Mouse (Mus musculus) midbrain, embryonic 10.5 days (tissue): ENCODE results near the gene Ifnar1. TPM values are rescaled to one million over a fixed set of nuclear protein-coding genes. Genes with fewer than 3 reads are reported as not detected.

ENCODE experiments used
- DNase-seq: peaks from one replicate; pipeline ENCODE4 v3.0.0-alpha.2; 2017; ENCODE audit warnings: low spot score
- H3K27ac ChIP-seq: fragments of 300-500 bp; sonication (generic); replicated peaks from 2 replicates; pipeline ENCODE4 v1.5.1; 2016; ENCODE audit warnings: mild to moderate bottlenecking
- H3K27me3 ChIP-seq: fragments of 300-500 bp; sonication (generic); 2 replicates; pipeline ENCODE4 v1.6.1; 2016; ENCODE audit warnings: low read depth, mild to moderate bottlenecking; ENCODE audit not compliant: poor library complexity, severe bottlenecking
- H3K36me3 ChIP-seq: fragments of 300-500 bp; sonication (generic); 2 replicates; pipeline ENCODE4 v1.6.1; 2016; ENCODE audit warnings: mild to moderate bottlenecking, moderate library complexity
- H3K4me1 ChIP-seq: fragments of 300-500 bp; sonication (generic); 2 replicates; pipeline ENCODE4 v1.6.1; 2016
- H3K4me3 ChIP-seq: fragments of 300-500 bp; sonication (generic); 2 replicates; pipeline ENCODE4 v1.5.1; 2016; ENCODE audit warnings: mild to moderate bottlenecking, moderate library complexity
- H3K9me3 ChIP-seq: fragments of 300-500 bp; sonication (generic); replicated peaks from 2 replicates; pipeline ENCODE4 v1.6.1; 2016; ENCODE audit warnings: mild to moderate bottlenecking
- WGBS: fragments of 180-500 bp; shearing (Covaris S2); methylation state at CpG from one replicate; pipeline ENCODE4 v1.1.7; 2016; 5-methylcytosine and 5-hydroxymethylcytosine counted together
- polyA plus RNA-seq: library from polyadenylated mRNA; unstranded; fragments of >200 nt; fragmentation: Nextera tagmentation; extraction: Ambion mirVana; gene quantifications from 2 replicates; pipeline ENCODE4 v1.2.1, GENCODE M21; 2016

Gene Ifnar1
- polyA plus RNA-seq, 1 experiment from 2014 or later: 52.0 TPM

- H3K27ac ChIP-seq: no peak overlapping the region
- DNase-seq: no peak
- H3K36me3 ChIP-seq: no peaks in the 10 kb centered on the region
- no peaks in the 10 kb centered on the region for H3K9me3 ChIP-seq
- H3K4me3 ChIP-seq: no peak overlapping the region
- peaks cover 10% of the 10 kb centered on the region for H3K4me1 ChIP-seq
- 81% methylated on average over 3 of the region's 3 CpGs for WGBS
- 0 out of 2 replicates have a peak, but pooled peaks cover 8% of the 10 kb centered on the region for H3K27me3 ChIP-seq
Observed at GRCm38 (mm10) chr16:91537065-91537464, 52.0 kb downstream of the Ifnar1 start.

- H3K4me1 ChIP-seq: peaks cover 11% of the 10 kb centered on the region
- no peak overlapping the region for H3K4me3 ChIP-seq
- H3K27ac ChIP-seq: peak overlapping the region; percentile 19
- no peaks in the 10 kb centered on the region for H3K9me3 ChIP-seq
- H3K27me3 ChIP-seq: 0 out of 2 replicates have a peak, but pooled peaks cover 8% of the 10 kb centered on the region
- H3K36me3 ChIP-seq: no peaks in the 10 kb centered on the region
- DNase-seq: no peak
- 75% methylated on average over 6 of the region's 6 CpGs for WGBS
Observed at GRCm38 (mm10) chr16:91538051-91538450, 53.0 kb downstream of the Ifnar1 start.

GRCm38 (mm10) chr16:91538513-91538912 is 53.5 kb downstream of the Ifnar1 start:
- Histone ChIP-seq H3K9me3 (no peaks in the 10 kb centered on the region), H3K4me1 (peaks cover 11% of the 10 kb centered on the region), H3K27me3 (0 out of 2 replicates have a peak, but pooled peaks cover 8% of the 10 kb centered on the region), H3K27ac (peak overlapping the region; percentile 19; the same call in 1 of the 2 replicates), H3K36me3 (no peaks in the 10 kb centered on the region), H3K4me3 (no peak overlapping the region)
- no peak for DNase-seq
- 64% methylated on average over 9 of the region's 9 CpGs for WGBS

GRCm38 (mm10) chr16:91541573-91542081 is 56.6 kb downstream of the Ifnar1 start:
- H3K4me3 ChIP-seq: peak overlapping the region; percentile 33; the same call in 1 of the 2 replicates
- WGBS: 42% methylated on average over 10 of the region's 10 CpGs
- peaks cover 23% of the 10 kb centered on the region for H3K27me3 ChIP-seq
- H3K36me3 ChIP-seq: no peaks in the 10 kb centered on the region
- H3K9me3 ChIP-seq: no peaks in the 10 kb centered on the region
- no peak for DNase-seq
- H3K27ac ChIP-seq: no peak overlapping the region
- H3K4me1 ChIP-seq: peaks cover 15% of the 10 kb centered on the region

GRCm38 (mm10) chr16:91543619-91544018 is 58.6 kb downstream of the Ifnar1 start:
- 88% methylated on average over 1 of the region's 1 CpGs for WGBS
- H3K36me3 ChIP-seq: no peaks in the 10 kb centered on the region
- H3K4me1 ChIP-seq: peaks cover 33% of the 10 kb centered on the region

GRCm38 (mm10) chr16:91545597-91546281 is 60.7 kb downstream of the Ifnar1 start:
- Histone ChIP-seq H3K36me3 (no peaks in the 10 kb centered on the region), H3K9me3 (no peaks in the 10 kb centered on the region), H3K4me3 (no peak overlapping the region), H3K27me3 (peaks cover 34% of the 10 kb centered on the region), H3K4me1 (peaks cover 47% of the 10 kb centered on the region), H3K27ac (no peak overlapping the region)
- WGBS: 69% methylated on average over 10 of the region's 10 CpGs
- no peak for DNase-seq

More at GRCm38 (mm10) chr16:91543619-91544018, 58.6 kb downstream of the Ifnar1 start:
- no peak for DNase-seq
- Histone ChIP-seq H3K9me3 (no peaks in the 10 kb centered on the region), H3K27ac (no peak overlapping the region), H3K27me3 (peaks cover 34% of the 10 kb centered on the region), H3K4me3 (no peak overlapping the region)

GRCm38 (mm10) chr16:91546391-91546835 is 61.4 kb downstream of the Ifnar1 start:
- Histone ChIP-seq H3K27me3 (peaks cover 28% of the 10 kb centered on the region), H3K4me3 (peak overlapping the region; percentile 79), H3K36me3 (no peaks in the 10 kb centered on the region), H3K9me3 (no peaks in the 10 kb centered on the region), H3K27ac (peak overlapping the region; percentile 93), H3K4me1 (peaks cover 49% of the 10 kb centered on the region)
- 18% methylated on average over 14 of the region's 14 CpGs for WGBS
- peak; percentile 37 for DNase-seq

GRCm38 (mm10) chr16:91546836-91547741 is 62.1 kb downstream of the Ifnar1 start, which contains the start of gene Ifngr2:
Gene Ifngr2, plus strand, starts transcription at chr16:91547072.
- Histone ChIP-seq H3K4me3 (peak within 1 kb of the TSS; percentile 79), H3K9me3 (no peaks in the 10 kb centered on the region), H3K36me3 (no peaks in the 10 kb centered on the region), H3K27ac (peak within 1 kb of the TSS; percentile 93), H3K4me1 (peaks cover 49% of the 10 kb centered on the region), H3K27me3 (peaks cover 28% of the 10 kb centered on the region)
- peak; percentile 72 for DNase-seq
- WGBS: under 1% methylated on average over 71 of the region's 74 CpGs

- Histone ChIP-seq H3K27me3 (peaks cover 28% of the 10 kb centered on the region), H3K4me1 (peaks cover 49% of the 10 kb centered on the region), H3K27ac (no peak overlapping the region), H3K9me3 (no peaks in the 10 kb centered on the region), H3K36me3 (no peaks in the 10 kb centered on the region), H3K4me3 (peak overlapping the region; percentile 79)
- no peak for DNase-seq
- 67% methylated on average over 5 of the region's 5 CpGs for WGBS
Observed at GRCm38 (mm10) chr16:91547974-91548373, 62.9 kb downstream of the Ifnar1 start.

GRCm38 (mm10) chr16:91548586-91548985 is 63.5 kb downstream of the Ifnar1 start:
- peaks cover 54% of the 10 kb centered on the region for H3K4me1 ChIP-seq
- H3K9me3 ChIP-seq: no peaks in the 10 kb centered on the region
- 63% methylated on average over 5 of the region's 5 CpGs for whole genome bisulfite sequencing
- no peak overlapping the region for H3K27ac ChIP-seq
- DNase-seq: no peak
- peaks cover 28% of the 10 kb centered on the region for H3K27me3 ChIP-seq
- no peaks in the 10 kb centered on the region for H3K36me3 ChIP-seq
- no peak overlapping the region for H3K4me3 ChIP-seq

- H3K4me1 ChIP-seq: peaks cover 58% of the 10 kb centered on the region
- H3K9me3 ChIP-seq: no peaks in the 10 kb centered on the region
- H3K4me3 ChIP-seq: no peak overlapping the region
- peaks cover 28% of the 10 kb centered on the region for H3K27me3 ChIP-seq
- DNase-seq: no peak
- H3K36me3 ChIP-seq: no peaks in the 10 kb centered on the region
- H3K27ac ChIP-seq: no peak overlapping the region
- 82% methylated on average over 2 of the region's 2 CpGs for WGBS
Observed at GRCm38 (mm10) chr16:91548996-91549395, 64.0 kb downstream of the Ifnar1 start.

- H3K4me1 ChIP-seq: peaks cover 60% of the 10 kb centered on the region
- DNase-seq: no peak
- no peaks in the 10 kb centered on the region for H3K9me3 ChIP-seq
- no peak overlapping the region for H3K4me3 ChIP-seq
- H3K27me3 ChIP-seq: peaks cover 28% of the 10 kb centered on the region
- peak overlapping the region; percentile 17; the same call in 1 of the 2 replicates for H3K27ac ChIP-seq
- 63% methylated on average over 5 of the region's 5 CpGs for WGBS
- H3K36me3 ChIP-seq: 0 out of 2 replicates have a peak, but pooled peaks cover under 1% of the 10 kb centered on the region
Observed at GRCm38 (mm10) chr16:91549616-91550015, 64.6 kb downstream of the Ifnar1 start.
